In genomic region chr12:33220509-33221051, GRCm38 (mm10) we compare ENCODE assay signal across 8 mouse cellular contexts.
DNase-seq lines count a peak whose midpoint lies in the region; ATAC-seq and TF ChIP-seq lines count a peak whose summit lies in the region.

No protein-coding gene starts in this region.

- in situ Hi-C loops in CH12.LX (cut with MboI; ENCODE audit: low pct_ligation_motif_present, low pct_unique_long_range_greater_than_20kb, low sequenced_read_pairs): no loop called here

- H3K4me1 ChIP-seq in CH12.LX (ENCODE audit: control insufficient read depth in 1 of 2, insufficient read depth in 2 of 2): peaks cover 4 to 52% of the 10 kb centered on the region in 2 experiments; a peak in 3 of 4 replicates
- peaks cover 5% of the 10 kb centered on the region; the same call in 1 of the 2 replicates for H3K4me1 ChIP-seq in bone marrow, adult 2 months (ENCODE audit: control insufficient read depth, insufficient read depth, low read length)
- H3K4me1 ChIP-seq in intestine, postnatal 0 days (replicated peaks; ENCODE audit: control insufficient read depth, insufficient read depth, low read length): peaks cover 15% of the 10 kb centered on the region
- H3K4me1 ChIP-seq in lung, postnatal 0 days (ENCODE audit: insufficient read depth, low read depth, low read length): no peaks in the 10 kb centered on the region

- H3K4me2 ChIP-seq in CH12.LX (ENCODE audit: insufficient read depth, low read depth, poor library complexity, severe bottlenecking): no peak overlapping the region
- H3K4me2 ChIP-seq in intestine, postnatal 0 days (replicated peaks; ENCODE audit: low read depth): peak overlapping the region; percentile 28
- peak overlapping the region; percentile 44 for H3K4me2 ChIP-seq in lung, postnatal 0 days (replicated peaks; ENCODE audit: low read depth, low read length)

- H3K27me3 ChIP-seq in CH12.LX (replicated peaks): no peaks in the 10 kb centered on the region
- no peaks in the 10 kb centered on the region for H3K27me3 ChIP-seq in intestine, postnatal 0 days (replicated peaks; ENCODE audit: control insufficient read depth, insufficient read depth, low read length)
- H3K27me3 ChIP-seq in lung, postnatal 0 days (replicated peaks; ENCODE audit: insufficient read depth, low read length): no peaks in the 10 kb centered on the region

- peak; percentile 28 for DNase-seq in CH12.LX (ENCODE audit: extremely low read depth)
- DNase-seq in heart, adult 18-20 months: peak; percentile 38 to 45
- DNase-seq in lung, postnatal 0 days (ENCODE audit: low spot score): peak; percentile 81
- peak; percentile 52 for DNase-seq in right cerebral cortex, postnatal 4 days
- no peak for DNase-seq in urinary bladder, adult 2 months (ENCODE audit: low spot score)
- DNase-seq in thymus, postnatal 36 days: no peak

- no peak overlapping the region for H3K9ac ChIP-seq in CH12.LX (ENCODE audit: insufficient read depth, low read depth)
- no peak overlapping the region for H3K9ac ChIP-seq in intestine, postnatal 0 days (ENCODE audit: low read depth, low read length)
- no peak overlapping the region for H3K9ac ChIP-seq in lung, postnatal 0 days (replicated peaks; ENCODE audit: low read depth)

- dilution Hi-C loops in CH12.LX (cut with MboI; ENCODE audit: extremely low pct_ligation_motif_present, extremely low pct_unique_long_range_greater_than_20kb, low sequenced_read_pairs): no loop called here

- 51% methylated on average over 11 of the region's 11 CpGs for WGBS in bone marrow, adult 2 months
- 37% methylated on average over 11 of the region's 11 CpGs for WGBS in intestine, postnatal 0 days
- 25% methylated on average over 11 of the region's 11 CpGs for WGBS in lung, postnatal 0 days

- no peak for TF ChIP-seq CTCF in CH12.LX (conservative IDR thresholded peaks at IDR 0.05 in 1 of 2, IDR thresholded peaks at IDR 0.05 in 1 of 2; ENCODE audit: low read depth in 2 of 2, low read length in 2 of 2)
- TF ChIP-seq CTCF in bone marrow, adult 2 months (IDR thresholded peaks at IDR 0.05; ENCODE audit: control insufficient read depth, insufficient read depth, low read length): no peak
- no peak for TF ChIP-seq CTCF in intestine, postnatal 0 days (IDR thresholded peaks at IDR 0.05; ENCODE audit: low read depth)
- no peak for TF ChIP-seq CTCF in lung, postnatal 0 days (IDR thresholded peaks at IDR 0.05)

- H3K9me3 ChIP-seq in CH12.LX (replicated peaks; ENCODE audit: low read length): no peaks in the 10 kb centered on the region
- no peaks in the 10 kb centered on the region for H3K9me3 ChIP-seq in intestine, postnatal 0 days (ENCODE audit: control insufficient read depth)
- H3K9me3 ChIP-seq in lung, postnatal 0 days (ENCODE audit: low read length): no peaks in the 10 kb centered on the region

- H3K27ac ChIP-seq in CH12.LX (ENCODE audit: insufficient read depth, low read depth): no peak overlapping the region
- peak overlapping the region; percentile 96 for H3K27ac ChIP-seq in bone marrow, adult 2 months (ENCODE audit: control insufficient read depth, insufficient read depth, low read depth, low read length, poor library complexity)
- H3K27ac ChIP-seq in intestine, postnatal 0 days (ENCODE audit: low read depth, low read length): peak overlapping the region; percentile 60
- H3K27ac ChIP-seq in lung, postnatal 0 days (ENCODE audit: low read length): no peak overlapping the region

- peaks cover 5% of the 10 kb centered on the region for H3K79me2 ChIP-seq in CH12.LX (replicated peaks; ENCODE audit: control insufficient read depth, extremely low read depth, insufficient read depth, poor library complexity, severe bottlenecking)

- no peak for TF ChIP-seq POLR2A in CH12.LX (IDR thresholded peaks at IDR 0.05; ENCODE audit: low read depth, low read length)
- no peak for TF ChIP-seq POLR2A in bone marrow, adult 2 months (IDR thresholded peaks at IDR 0.05; ENCODE audit: borderline replicate concordance, control insufficient read depth, low read depth, low read length)

- peak; percentile 86 for ATAC-seq in intestine, postnatal 0 days
- ATAC-seq in lung, postnatal 0 days: peak; percentile 89

- no peak overlapping the region for H3K4me3 ChIP-seq in CH12.LX (replicated peaks in 1 of 3; ENCODE audit: low read depth in 2 of 3, low read length in 2 of 3, poor library complexity in 1 of 3)
- H3K4me3 ChIP-seq in bone marrow, adult 2 months (replicated peaks; ENCODE audit: control insufficient read depth, low read depth, low read length): peak overlapping the region; percentile 30
- H3K4me3 ChIP-seq in intestine, postnatal 0 days (ENCODE audit: low read depth, low read length): no peak overlapping the region
- H3K4me3 ChIP-seq in lung, postnatal 0 days (ENCODE audit: low read depth, low read length): no peak overlapping the region

- no peak for TF ChIP-seq EP300 in CH12.LX (IDR thresholded peaks at IDR 0.05; ENCODE audit: low read length)
- TF ChIP-seq EP300 in lung, postnatal 0 days (IDR thresholded peaks at IDR 0.05): 0 out of 2 replicates have a peak, but pooled peaks have one; percentile 36

- peaks cover 55 to 91% of the 10 kb centered on the region in 2 experiments for H3K36me3 ChIP-seq in CH12.LX (replicated peaks in 1 of 2; ENCODE audit: control insufficient read depth in 1 of 2, insufficient read depth in 1 of 2, low read length in 1 of 2)
- peaks cover 4% of the 10 kb centered on the region; the same call in 1 of the 2 replicates for H3K36me3 ChIP-seq in intestine, postnatal 0 days (ENCODE audit: control insufficient read depth, insufficient read depth)
- H3K36me3 ChIP-seq in lung, postnatal 0 days (ENCODE audit: insufficient read depth, low read length): 0 out of 2 replicates have a peak, but pooled peaks cover 3% of the 10 kb centered on the region

- TF ChIP-seq RAD21 in CH12.LX (IDR thresholded peaks at IDR 0.05; ENCODE audit: low read depth, low read length): no peak

TF ChIP-seq in CH12.LX, 34 proteins besides CTCF, POLR2A, EP300 and RAD21:
- TF ChIP-seq HCFC1 (IDR thresholded peaks at IDR 0.05; ENCODE audit: low read depth, low read length) (no peak), ZKSCAN1 (IDR thresholded peaks at IDR 0.05; ENCODE audit: borderline replicate concordance, low read depth, low read length) (no peak), ETS1 (conservative IDR thresholded peaks at IDR 0.05; ENCODE audit: low read depth, low read length) (no peak), ELF1 (IDR thresholded peaks at IDR 0.05; ENCODE audit: low read depth, low read length) (no peak), TBP (conservative IDR thresholded peaks at IDR 0.05; ENCODE audit: low read depth, low read length) (no peak), IRF4 (IDR thresholded peaks at IDR 0.05; ENCODE audit: low read depth, low read length) (no peak), POLR2AphosphoS2 (IDR thresholded peaks at IDR 0.05; ENCODE audit: low read depth, low read length) (no peak), MYC (IDR thresholded peaks at IDR 0.05; ENCODE audit: low read depth, low read length) (no peak), CHD2 (IDR thresholded peaks at IDR 0.05; ENCODE audit: low read length) (no peak), KAT2A (IDR thresholded peaks at IDR 0.05; ENCODE audit: insufficient replicate concordance, low read length) (no peak), NELFE (IDR thresholded peaks at IDR 0.05; ENCODE audit: low read depth, low read length) (no peak), USF1 (IDR thresholded peaks at IDR 0.05; ENCODE audit: low read depth, low read length) (no peak), BHLHE40 (IDR thresholded peaks at IDR 0.05; ENCODE audit: low read depth, low read length) (no peak), E2F4 (IDR thresholded peaks at IDR 0.05; ENCODE audit: insufficient replicate concordance, low read depth, low read length) (no peak), SMC3 (IDR thresholded peaks at IDR 0.05; ENCODE audit: low read depth, low read length) (no peak)

Comparison
In these comparisons a context has a peak if more than half of its experiments do, and no peak if none do; other contexts are left out.
1. DNase-seq: peak in CH12.LX (single experiment), heart, adult 18-20 months (2 of 2), lung, postnatal 0 days (single experiment) and right cerebral cortex, postnatal 4 days (single experiment); none in urinary bladder, adult 2 months (single experiment) and thymus, postnatal 36 days (0 of 2).
2. H3K27ac ChIP-seq: peak in bone marrow, adult 2 months (single experiment) and intestine, postnatal 0 days (single experiment); none in CH12.LX (single experiment) and lung, postnatal 0 days (single experiment).